Mouse (Mus musculus) olfactory bulb, adult 2 months (tissue): Measurements from ENCODE around the gene Mrap. TPM values are rescaled to one million over a fixed set of nuclear protein-coding genes. Genes with fewer than 3 reads are reported as not detected.
A peak's percentile ranks its signal among the peaks of the same experiment; 100 is the strongest.

ENCODE experiments used
- H3K27ac ChIP-seq: fragments of 200-500 bp; 2 replicates; pipeline ENCODE4 v1.5.1; 2012; ENCODE audit warnings: low read depth, low read length; ENCODE audit not compliant: insufficient read depth
- H3K4me1 ChIP-seq: fragments of 200-500 bp; 2 replicates; pipeline ENCODE4 v1.6.1; 2012; ENCODE audit warnings: low read length; ENCODE audit not compliant: control insufficient read depth, insufficient read depth
- H3K4me3 ChIP-seq: fragments of 200-500 bp; 2 replicates; pipeline ENCODE4 v1.5.1; 2012; ENCODE audit warnings: mild to moderate bottlenecking, low read depth, low read length, moderate library complexity; ENCODE audit not compliant: insufficient read depth
- CTCF ChIP-seq: fragments of 200-500 bp; IDR thresholded peaks from 2 replicates; pipeline ENCODE4 v1.5.1; 2012; ENCODE audit warnings: low read depth, mild to moderate bottlenecking, low read length, moderate library complexity; ENCODE audit not compliant: insufficient read depth
- POLR2A ChIP-seq: fragments of 200-500 bp; IDR thresholded peaks from 2 replicates; pipeline ENCODE4 v1.6.1; 2012; ENCODE audit warnings: mild to moderate bottlenecking, low read depth, low read length, moderate library complexity; ENCODE audit not compliant: insufficient read depth
- WGBS: fragments of 180-500 bp; shearing (Covaris S2); methylation state at CpG from one replicate; pipeline ENCODE4 v1.1.7; 2018; 5-methylcytosine and 5-hydroxymethylcytosine counted together
- polyA plus RNA-seq: library from polyadenylated mRNA; stranded (reverse); fragments of >200 nt; gene quantifications from 2 replicates; pipeline ENCODE4 v1.2.4, GENCODE M21; 2012; ENCODE audit warnings: low replicate concordance; ENCODE audit not compliant: missing spikeins, insufficient read depth, insufficient read length

Mrap gene
- polyA plus RNA-seq, 1 experiment: not detected

DNA sequence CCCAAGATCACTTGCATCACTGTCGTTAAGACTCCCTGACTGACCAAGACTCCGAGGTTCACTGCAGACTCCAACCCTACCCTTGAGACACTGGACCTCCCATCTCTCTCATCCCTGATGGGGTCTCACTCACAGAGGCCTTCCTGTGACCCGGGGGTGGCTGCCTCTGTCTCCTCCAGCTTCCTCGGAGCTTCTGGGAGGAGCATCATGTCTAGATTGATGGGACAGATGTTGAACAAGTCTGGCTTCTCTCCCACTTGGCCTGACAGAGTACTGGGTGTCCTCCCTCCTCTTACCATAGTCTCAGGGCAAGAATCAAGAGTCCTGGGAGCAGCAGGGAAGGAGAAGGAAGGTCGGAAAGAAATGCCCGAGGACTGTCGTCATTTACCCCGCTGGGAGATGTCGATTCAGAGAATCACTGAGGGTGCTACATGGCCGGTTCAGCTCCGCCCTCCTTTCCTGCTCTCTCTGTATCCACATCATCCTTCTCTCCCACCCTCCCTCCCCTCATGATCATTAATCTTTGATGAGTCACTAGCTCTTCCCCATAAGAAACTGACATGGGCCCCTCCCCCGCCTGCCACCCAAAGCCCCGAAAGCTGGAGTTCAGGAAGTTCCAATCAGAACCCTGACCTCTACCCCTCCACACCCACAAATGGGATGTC, 33.7 kb upstream of the Mrap start:
- 83% methylated on average over 13 of the region's 13 CpGs for WGBS
- H3K4me1 ChIP-seq: peaks cover 10% of the 10 kb centered on the region
- TF ChIP-seq CTCF: no peak
- TF ChIP-seq POLR2A: no peak
- H3K27ac ChIP-seq: no peak overlapping the region
- no peak overlapping the region for H3K4me3 ChIP-seq

- Histone ChIP-seq H3K27ac (no peak overlapping the region), H3K4me3 (no peak overlapping the region), H3K4me1 (peaks cover 15% of the 10 kb centered on the region)
- WGBS: 45% methylated on average over 3 of the region's 3 CpGs
- TF ChIP-seq POLR2A (no peak), CTCF (no peak)
Observed at GRCm38 (mm10) chr16:90706279-90706678, 31.7 kb upstream of the Mrap start.

GRCm38 (mm10) chr16:90709711-90710289, 28.2 kb upstream of the Mrap start:
- TF ChIP-seq CTCF (no peak), POLR2A (no peak)
- 5% methylated on average over 17 of the region's 17 CpGs for WGBS
- Histone ChIP-seq H3K4me1 (peaks cover 27% of the 10 kb centered on the region), H3K4me3 (peak overlapping the region; percentile 35), H3K27ac (peak overlapping the region; percentile 70)

GRCm38 (mm10) chr16:90710313-90710712, 27.7 kb upstream of the Mrap start:
- no peak for TF ChIP-seq CTCF
- TF ChIP-seq POLR2A: no peak
- Histone ChIP-seq H3K4me3 (peak overlapping the region; percentile 35), H3K4me1 (peaks cover 27% of the 10 kb centered on the region), H3K27ac (peak overlapping the region; percentile 70)
- 60% methylated on average over 12 of the region's 12 CpGs for WGBS

- Histone ChIP-seq H3K4me1 (peaks cover 4% of the 10 kb centered on the region), H3K27ac (no peak overlapping the region), H3K4me3 (no peak overlapping the region)
- no peak for TF ChIP-seq POLR2A
- TF ChIP-seq CTCF: no peak
- 94% methylated on average over 4 of the region's 4 CpGs for WGBS
Observed at GRCm38 (mm10) chr16:90724051-90724450, 14.0 kb upstream of the Mrap start.

GRCm38 (mm10) chr16:90726600-90727227, 11.3 kb upstream of the Mrap start:
- no peak for TF ChIP-seq POLR2A
- TF ChIP-seq CTCF: no peak
- H3K27ac ChIP-seq: no peak overlapping the region
- peaks cover 4% of the 10 kb centered on the region for H3K4me1 ChIP-seq
- peak overlapping the region; percentile 60 for H3K4me3 ChIP-seq
- 5% methylated on average over 38 of the region's 38 CpGs for whole genome bisulfite sequencing

DNA sequence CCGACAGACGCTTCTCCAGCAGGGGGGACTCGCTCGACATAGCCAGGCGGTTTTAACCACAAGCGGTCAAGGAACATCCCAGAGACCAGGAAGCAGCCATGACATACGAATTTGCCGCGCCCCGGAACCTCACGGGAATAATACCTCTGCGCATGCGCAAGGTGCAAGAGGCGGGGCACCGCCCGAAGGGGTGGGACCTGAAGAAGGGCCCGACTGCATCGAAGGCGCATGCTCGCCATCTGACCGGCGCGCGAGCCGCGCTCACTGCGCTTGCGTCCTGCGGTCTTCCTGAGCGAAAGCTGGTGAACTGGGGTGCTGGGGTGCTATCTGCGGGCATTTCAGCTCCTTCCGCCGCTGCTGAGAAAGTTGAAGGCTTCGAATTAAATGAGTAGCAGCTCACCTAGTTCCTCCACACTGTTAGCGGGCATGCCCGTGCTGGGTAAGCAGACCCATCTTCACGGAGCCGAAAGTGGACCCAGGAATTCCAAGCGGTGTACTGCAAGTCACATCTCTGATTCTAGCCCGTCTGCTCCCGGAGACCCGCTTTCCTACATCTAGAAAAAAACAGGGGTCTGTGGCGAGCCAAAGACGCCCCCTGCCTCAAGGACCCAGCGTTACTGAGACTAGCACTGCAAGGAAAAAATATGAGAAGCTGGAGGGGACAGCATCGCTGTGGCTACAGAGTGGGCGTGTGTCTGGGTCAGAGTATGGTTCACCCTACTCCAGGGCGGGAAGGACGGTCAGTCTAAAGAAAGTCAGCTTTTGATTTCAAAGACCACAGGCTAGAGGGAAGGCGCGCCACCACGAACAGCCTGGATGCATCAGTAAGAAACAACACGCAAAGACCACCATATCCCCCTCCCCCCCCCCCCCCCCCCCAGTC, 10.5 kb upstream of the Mrap start, which contains the start of gene Mis18a:
Mis18a (minus strand) TSS at position 172 of the 883 bp plus-strand sequence.
- TF ChIP-seq POLR2A (peak; percentile 98), CTCF (no peak)
- peak within 1 kb of the TSS; percentile 7; the same call in 1 of the 2 replicates for H3K27ac ChIP-seq

DNA sequence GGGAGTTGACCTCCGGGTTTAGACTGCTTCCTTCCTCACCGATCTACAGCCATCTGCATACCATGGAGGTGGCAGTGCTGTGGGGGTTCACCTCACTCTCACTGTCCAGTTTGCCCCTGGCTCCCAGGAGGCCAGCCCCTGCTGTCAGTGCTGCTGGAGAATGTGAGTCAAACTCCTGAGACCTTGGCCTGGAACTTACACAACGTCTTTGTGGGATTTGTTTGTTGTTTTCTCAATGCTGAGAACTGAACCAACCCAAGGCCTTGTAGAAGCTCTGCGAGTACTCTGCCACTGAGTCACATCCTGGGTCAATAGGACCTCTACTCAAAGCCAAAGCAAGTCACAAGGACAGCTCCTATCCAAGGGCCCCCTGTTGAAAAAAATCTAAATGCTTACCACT, 2.4 kb upstream of the Mrap start:
- H3K27ac ChIP-seq: no peak overlapping the region
- H3K4me1 ChIP-seq: 0 out of 2 replicates have a peak, but pooled peaks cover 3% of the 10 kb centered on the region
- H3K4me3 ChIP-seq: no peak overlapping the region
- TF ChIP-seq CTCF (no peak), POLR2A (no peak)
- WGBS: 81% methylated on average over 4 of the region's 4 CpGs

More for the DNA sequence above, 10.5 kb upstream of the Mrap start, which contains the start of gene Mis18a:
- Histone ChIP-seq H3K4me1 (peaks cover 4% of the 10 kb centered on the region), H3K4me3 (peak within 1 kb of the TSS; percentile 60)
- 0% methylated on average over 53 of the region's 53 CpGs for WGBS
